Mouse (Mus musculus) NIH3T3 (cell line): ENCODE results near the gene Rcc2.

Experiments used
- DNase-seq: peaks from one replicate; pipeline ENCODE4 v3.0.0-alpha.2; 2012; ENCODE audit warnings: low read depth

The Rcc2 gene

DNA sequence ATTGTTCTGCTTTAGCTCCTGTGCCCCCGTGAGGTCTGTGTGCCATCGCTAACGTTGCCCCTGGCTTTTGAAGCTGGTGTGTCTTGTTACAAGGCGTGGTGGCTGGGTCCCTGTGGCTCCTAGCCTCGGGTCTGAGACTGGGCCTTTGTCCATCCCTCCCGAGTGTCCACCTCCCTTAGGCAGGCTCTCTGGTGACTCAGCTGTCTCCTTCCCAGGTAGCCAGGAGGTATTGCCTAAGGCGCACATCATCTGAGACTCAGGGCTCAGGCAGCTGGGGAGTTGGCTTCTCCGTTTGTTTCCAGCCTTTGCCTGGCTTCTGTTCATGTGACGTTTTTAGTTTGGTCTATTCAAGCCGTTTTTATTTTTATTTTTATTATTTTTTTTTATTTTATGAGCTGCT lies 10.4 kb downstream of the Rcc2 start:
- DNase-seq = no peak

GRCm38 (mm10) chr4:140711360-140711759 lies 11.0 kb downstream of the Rcc2 start:
- no peak for DNase-seq

- peak; percentile 88 for DNase-seq
These were observed 13.4 kb downstream of the Rcc2 start for GRCm38 (mm10) chr4:140713480-140714365.

DNA sequence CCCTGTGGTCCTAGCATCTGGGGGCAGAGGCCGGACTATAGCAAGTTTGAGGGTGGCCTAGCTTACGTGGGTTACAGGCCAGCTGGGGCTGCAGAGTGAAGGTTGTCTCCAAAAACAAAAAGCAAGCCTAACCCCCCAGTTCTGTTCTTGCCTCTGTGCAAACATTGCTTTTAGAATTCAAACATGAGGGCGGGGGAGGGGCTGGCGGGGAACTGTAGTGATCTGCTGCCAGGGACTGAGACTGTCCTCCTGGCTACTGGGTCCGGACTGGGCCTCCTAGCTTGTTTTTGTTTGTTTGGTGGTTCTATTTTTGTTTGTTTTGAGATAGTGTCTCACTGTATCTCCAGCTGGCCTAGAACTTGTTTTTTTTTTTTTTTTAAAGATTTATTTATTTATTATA lies 14.2 kb downstream of the Rcc2 start:
- no peak for DNase-seq

GRCm38 (mm10) chr4:140716994-140717393 lies 16.7 kb downstream of the Rcc2 start:
- DNase-seq = no peak

- no peak for DNase-seq
These were observed 18.1 kb downstream of the Rcc2 start for GRCm38 (mm10) chr4:140718436-140718835.

GRCm38 (mm10) chr4:140720091-140720490 lies 19.8 kb downstream of the Rcc2 start:
- DNase-seq = no peak

GRCm38 (mm10) chr4:140721968-140722490 lies 21.7 kb downstream of the Rcc2 start:
- no peak for DNase-seq

DNA sequence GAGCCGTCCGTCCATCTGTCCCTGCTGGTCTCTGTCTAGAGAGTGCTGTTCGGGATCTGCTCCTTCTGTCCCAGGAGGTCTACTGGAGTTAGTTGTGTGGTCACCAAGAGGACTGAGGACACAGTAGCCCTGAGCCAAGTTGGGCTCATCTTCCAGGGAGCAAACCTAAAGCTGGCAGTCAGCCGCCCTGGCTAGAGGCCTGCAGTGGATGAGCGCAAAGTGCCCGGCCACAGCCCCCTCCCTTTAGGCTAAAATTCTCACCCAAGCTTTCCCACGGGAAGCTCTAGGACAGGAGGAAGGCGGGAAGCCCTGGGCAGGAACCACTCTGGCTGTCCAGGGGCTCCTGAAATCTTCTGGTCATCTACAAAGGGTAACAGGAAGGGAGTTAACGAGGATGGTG lies 22.4 kb downstream of the Rcc2 start:
- no peak for DNase-seq

DNA sequence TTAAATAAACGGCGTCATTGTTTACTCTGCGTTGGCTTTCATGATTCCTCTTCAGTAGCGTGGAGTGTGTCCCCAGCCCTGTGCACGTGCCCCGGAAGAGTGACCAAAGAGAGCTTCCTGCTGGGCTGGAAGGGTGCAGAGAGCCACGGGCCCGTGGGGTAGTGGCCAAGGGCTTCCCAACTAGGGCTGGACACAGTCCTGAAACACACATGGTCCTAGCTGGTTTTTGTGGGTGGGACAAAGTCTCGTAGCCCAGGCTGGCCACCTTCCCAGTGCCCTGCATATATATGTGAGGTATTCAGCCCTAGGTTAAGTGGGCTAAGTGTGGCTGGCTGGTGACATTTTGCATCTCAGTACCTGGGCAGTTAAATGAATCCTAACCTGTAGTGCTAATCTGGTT lies 22.9 kb downstream of the Rcc2 start:
- DNase-seq = no peak

DNA sequence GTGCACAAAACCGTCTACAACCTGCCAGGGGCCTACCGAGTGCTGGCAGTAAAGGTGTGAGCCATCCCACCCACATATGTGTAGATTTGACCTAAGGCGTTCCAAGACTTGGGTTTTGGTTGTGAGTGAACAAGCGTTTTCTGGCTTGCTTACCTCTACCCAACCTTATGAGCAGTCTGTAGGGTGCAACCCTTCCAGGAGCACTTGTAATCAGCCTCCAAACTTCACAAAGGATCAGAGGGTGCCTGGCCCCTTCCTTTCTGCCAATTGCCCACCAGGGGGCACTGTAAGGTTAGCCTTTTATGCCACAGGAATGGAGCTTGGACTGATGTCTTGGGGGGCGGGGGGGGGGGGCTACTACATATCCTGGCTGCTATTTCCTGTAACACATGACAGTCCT lies 23.5 kb downstream of the Rcc2 start:
- peak; percentile 71 for DNase-seq

GRCm38 (mm10) chr4:140724739-140725138 lies 24.4 kb downstream of the Rcc2 start:
- no peak for DNase-seq

- DNase-seq = no peak
These were observed 26.6 kb downstream of the Rcc2 start for GRCm38 (mm10) chr4:140726907-140727306.

DNA sequence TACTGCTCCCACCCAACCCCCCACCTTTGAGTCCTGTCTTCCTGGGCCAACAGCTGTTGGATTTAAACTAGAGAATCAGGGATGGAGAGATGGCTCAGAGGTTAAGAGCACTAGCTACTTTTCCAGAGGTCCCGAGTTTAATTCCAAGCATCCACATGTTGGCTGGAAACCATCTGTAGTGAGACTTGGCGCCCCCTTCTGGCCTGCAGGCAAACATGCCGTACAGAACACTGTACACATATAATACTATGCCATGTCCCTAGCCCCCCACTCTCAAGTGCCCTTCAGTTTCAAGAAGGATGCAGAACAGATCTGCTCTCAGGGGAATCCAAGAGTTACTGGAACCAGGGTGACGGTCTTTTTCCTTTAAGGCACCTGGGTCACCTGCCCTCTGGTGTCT lies 31.3 kb downstream of the Rcc2 start:
- DNase-seq = no peak

DNA sequence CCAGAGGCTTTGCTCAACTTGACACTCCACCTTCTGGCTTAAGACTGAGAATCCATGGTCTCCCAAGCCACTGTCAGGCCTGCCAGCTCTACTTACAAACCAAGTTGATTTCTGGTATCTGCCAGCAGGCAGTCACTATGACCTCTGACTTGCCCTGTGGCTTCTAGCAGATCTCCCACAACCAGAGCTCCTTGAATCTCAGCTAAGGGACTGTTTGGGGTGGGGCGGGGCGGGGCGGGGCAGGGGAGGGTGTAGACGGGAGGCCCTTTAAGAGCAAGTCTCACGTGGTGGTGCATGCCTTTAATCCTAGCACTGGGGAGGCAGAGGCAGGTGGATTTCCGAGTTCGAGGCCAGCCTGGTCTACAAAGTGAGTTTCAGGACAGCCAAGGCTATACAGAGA lies 32.5 kb downstream of the Rcc2 start:
- no peak for DNase-seq

DNA sequence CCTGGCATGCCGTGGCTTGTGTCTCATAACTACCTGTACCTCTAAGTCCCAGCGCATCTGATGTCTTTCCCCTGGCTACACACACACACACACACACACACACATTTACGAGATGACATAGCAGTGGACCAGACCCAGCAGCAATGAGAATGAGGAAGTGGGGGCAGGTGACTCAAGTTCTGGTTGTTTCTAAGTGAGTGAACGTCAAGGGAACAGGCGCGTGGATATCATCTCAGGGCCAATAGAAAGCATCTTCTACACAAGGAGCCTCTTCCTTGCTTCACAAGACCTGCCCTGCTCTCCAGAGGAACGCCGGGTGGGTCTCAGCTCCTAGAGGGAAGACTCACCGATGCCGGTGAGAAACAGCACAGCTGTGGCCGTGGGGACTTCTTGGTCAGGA lies 40.3 kb downstream of the Rcc2 start:
- no peak for DNase-seq

DNA sequence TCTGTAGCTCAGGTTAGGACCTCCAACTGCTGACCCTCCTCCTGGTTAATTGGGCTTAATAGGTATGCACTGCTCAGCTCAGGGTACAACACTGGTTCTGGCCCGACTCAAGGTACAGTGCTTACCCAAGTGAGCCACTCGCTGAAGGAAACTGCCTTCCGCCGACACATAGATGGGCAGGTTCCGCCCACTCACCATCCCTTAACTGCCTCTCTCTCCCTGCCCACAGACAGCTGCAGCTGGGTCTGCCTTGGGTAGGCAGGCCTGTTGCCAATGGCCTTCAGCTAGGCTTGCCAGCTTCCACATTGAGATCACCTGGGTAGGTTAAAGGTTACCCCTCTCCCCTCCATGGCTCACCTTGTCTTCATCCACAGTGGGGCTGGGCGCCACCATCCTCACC lies 41.1 kb downstream of the Rcc2 start:
- DNase-seq = no peak

GRCm38 (mm10) chr4:140742543-140742942 lies 42.2 kb downstream of the Rcc2 start, which contains the start of gene Padi6:
Gene Padi6 (minus strand): TSS chr4:140742643.
- no peak for DNase-seq

- DNase-seq = no peak
These were observed 42.7 kb downstream of the Rcc2 start for GRCm38 (mm10) chr4:140743086-140743485.

DNA sequence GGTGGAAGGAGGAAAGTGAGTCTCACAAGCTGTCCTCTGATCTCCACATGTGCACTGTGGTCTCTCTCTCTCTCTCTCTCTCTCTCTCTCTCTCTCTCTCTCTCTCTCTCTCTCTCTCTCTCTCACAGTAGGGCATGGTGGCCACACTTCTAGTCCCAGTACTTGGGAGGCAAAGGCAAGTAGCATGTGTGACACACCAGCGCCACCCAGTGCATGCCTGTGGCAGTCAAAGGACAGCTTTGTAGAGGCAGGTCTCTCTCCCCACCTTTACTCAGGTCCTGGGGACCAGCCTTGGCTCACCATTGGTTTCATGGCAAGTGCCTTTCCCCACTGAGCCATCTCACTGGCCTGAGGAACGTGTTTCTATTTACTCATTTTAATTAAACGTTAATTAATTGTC lies 44.3 kb downstream of the Rcc2 start:
- peak; percentile 53 for DNase-seq

GRCm38 (mm10) chr4:140747978-140748377 lies 47.6 kb downstream of the Rcc2 start:
- no peak for DNase-seq

DNA sequence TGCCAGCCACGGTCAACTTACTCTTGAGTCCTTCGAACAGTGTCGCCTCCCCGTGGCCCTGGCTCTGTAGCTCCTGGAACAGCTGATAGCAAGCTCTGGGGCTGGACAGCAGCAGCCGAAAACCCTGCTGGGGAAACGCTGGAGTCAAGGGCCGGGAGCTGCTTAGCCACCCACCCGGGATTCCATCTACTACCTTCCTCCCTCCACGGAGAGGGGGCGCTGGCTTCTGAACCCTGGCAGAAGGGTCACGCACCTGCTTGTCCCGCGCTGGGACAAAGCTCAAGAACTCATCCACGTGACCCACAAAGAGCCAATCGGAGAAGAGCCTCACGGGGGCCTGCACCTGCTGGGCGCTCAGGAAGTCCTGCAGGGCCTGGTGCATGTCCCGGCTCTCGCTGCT lies 50.0 kb downstream of the Rcc2 start:
- no peak for DNase-seq

DNA sequence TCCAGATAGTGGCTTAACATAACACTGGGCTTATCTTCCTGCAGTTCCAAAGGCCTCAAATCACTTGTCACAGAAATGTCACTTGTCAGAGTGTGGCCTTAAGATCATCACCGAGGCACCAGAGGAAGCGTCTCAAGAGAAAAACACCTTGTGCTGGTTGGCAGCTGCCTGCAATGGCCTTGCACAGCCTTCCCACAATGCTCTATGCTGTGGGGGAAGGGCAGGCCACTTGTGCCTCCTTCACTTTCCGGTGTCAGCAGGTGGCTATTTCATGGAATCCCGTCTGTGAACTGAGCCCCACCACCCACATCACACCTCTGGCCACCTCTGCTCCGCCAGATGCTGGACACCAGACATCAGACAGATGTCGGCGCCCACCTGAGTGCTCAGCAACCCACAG lies 53.0 kb downstream of the Rcc2 start:
- no peak for DNase-seq

- no peak for DNase-seq
These were observed 55.5 kb downstream of the Rcc2 start for GRCm38 (mm10) chr4:140755811-140756210.
